Mouse (Mus musculus): ENCODE data around the gene Stau1. TPM values are rescaled to one million over a fixed set of nuclear protein-coding genes. Genes with fewer than 3 reads are reported as not detected.
A peak's percentile ranks its signal among the peaks of the same experiment; 100 is the strongest.

Stau1 gene
- polyA plus RNA-seq, 1 experiment from 2014 or later = 34.9 TPM

DNA sequence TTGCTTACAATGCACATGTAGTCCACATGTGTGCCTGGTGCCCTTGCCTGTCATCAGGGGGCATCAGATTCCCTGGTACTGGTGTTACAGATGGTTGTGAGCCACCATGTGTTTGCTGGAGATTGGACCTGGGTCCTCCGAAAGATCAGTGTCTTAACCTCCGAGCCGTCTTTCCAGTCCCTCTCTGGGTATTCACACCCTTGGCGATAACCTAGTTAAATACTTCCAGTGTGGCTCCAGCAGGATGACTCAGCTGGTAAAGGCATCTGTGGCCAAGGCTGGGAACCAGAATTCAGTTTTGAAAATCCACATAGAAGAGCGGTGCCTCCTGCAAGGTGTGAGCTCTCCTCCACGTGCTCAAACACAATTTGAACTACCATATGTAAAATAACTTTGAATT, 62.2 kb downstream of the Stau1 start:
- Histone ChIP-seq H3K4me2 (replicated peaks; ENCODE audit: low read depth) (no peak overlapping the region), H3K36me3 (ENCODE audit: control insufficient read depth, insufficient read depth, low read length) (peaks cover 25% of the 10 kb centered on the region), H3K9me3 (ENCODE audit: control insufficient read depth, low read length) (no peaks in the 10 kb centered on the region), H3K9ac (ENCODE audit: low read length) (no peak overlapping the region), H3K4me1 (replicated peaks; ENCODE audit: control insufficient read depth, insufficient read depth) (no peaks in the 10 kb centered on the region), H3K27ac (replicated peaks) (no peak overlapping the region), H3K27me3 (ENCODE audit: control insufficient read depth, insufficient read depth, low read length) (no peaks in the 10 kb centered on the region), H3K4me3 (ENCODE audit: low read depth, low read length) (no peak overlapping the region)
- 91% methylated on average over 6 of the region's 6 CpGs for WGBS
- TF ChIP-seq CTCF (IDR thresholded peaks at IDR 0.05; ENCODE audit: low read depth) = no peak
- TF ChIP-seq EP300 (optimal IDR thresholded peaks at IDR 0.05) = no peak
- ATAC-seq (ENCODE audit: low FRiP score, low TSS enrichment) (no peak), DNase-seq (ENCODE audit: low spot score) (no peak)

DNA sequence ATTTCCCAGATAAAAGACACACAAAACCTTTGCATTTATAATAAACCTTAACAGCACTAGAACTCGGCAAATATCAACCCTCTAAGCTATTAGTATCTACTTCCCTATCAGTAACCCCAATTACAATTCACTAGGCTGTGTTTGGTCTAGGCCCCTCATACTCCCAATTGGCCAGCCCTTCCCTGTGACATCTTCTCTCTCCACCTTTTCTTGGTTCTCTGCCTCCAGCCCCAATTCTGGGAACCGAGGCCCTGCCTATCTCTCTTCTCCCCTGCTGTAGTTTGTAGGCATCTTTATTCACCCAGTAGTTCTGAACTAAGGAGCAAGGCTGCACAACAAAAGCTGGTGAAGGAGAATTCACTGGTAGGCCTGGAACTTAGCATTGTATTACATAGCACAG, 72.1 kb downstream of the Stau1 start:
- Histone ChIP-seq H3K9me3 (ENCODE audit: control insufficient read depth, low read length) (no peaks in the 10 kb centered on the region), H3K4me2 (replicated peaks; ENCODE audit: low read depth) (no peak overlapping the region), H3K4me1 (replicated peaks; ENCODE audit: control insufficient read depth, insufficient read depth) (no peaks in the 10 kb centered on the region), H3K4me3 (ENCODE audit: low read depth, low read length) (no peak overlapping the region), H3K9ac (ENCODE audit: low read length) (no peak overlapping the region), H3K27me3 (ENCODE audit: control insufficient read depth, insufficient read depth, low read length) (no peaks in the 10 kb centered on the region), H3K27ac (replicated peaks) (no peak overlapping the region), H3K36me3 (ENCODE audit: control insufficient read depth, insufficient read depth, low read length) (peaks cover 14% of the 10 kb centered on the region; the same call in 1 of the 2 replicates)
- 82% methylated on average over 2 of the region's 2 CpGs for WGBS
- DNase-seq (ENCODE audit: low spot score) (no peak), ATAC-seq (ENCODE audit: low FRiP score, low TSS enrichment) (no peak)
- TF ChIP-seq CTCF (IDR thresholded peaks at IDR 0.05; ENCODE audit: low read depth) = no peak
- no peak for TF ChIP-seq EP300 (optimal IDR thresholded peaks at IDR 0.05)

DNA sequence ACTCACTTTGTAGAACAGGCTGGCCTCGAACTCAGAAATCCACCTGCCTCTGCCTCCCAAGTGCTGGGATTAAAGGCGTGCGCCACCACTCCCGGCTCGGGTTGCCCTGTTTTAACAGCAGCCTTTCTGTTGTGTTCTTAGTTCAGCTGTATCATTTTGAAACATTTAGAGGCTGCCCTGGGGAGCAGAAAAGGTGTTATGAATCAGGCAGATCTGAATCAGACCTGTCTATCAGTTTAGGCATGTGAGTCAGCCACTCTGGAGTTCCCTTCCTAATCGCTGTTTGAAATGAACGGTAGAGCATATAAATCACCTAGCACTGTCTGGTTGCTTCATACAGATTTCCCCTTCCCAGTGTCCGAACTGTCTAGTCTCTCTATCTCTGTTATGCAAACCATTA, 85.6 kb downstream of the Stau1 start:
- TF ChIP-seq EP300 (optimal IDR thresholded peaks at IDR 0.05) (no peak), CTCF (IDR thresholded peaks at IDR 0.05; ENCODE audit: low read depth) (no peak)
- Histone ChIP-seq H3K9me3 (ENCODE audit: control insufficient read depth, low read length) (no peaks in the 10 kb centered on the region), H3K27ac (replicated peaks) (no peak overlapping the region), H3K9ac (ENCODE audit: low read length) (no peak overlapping the region), H3K4me3 (ENCODE audit: low read depth, low read length) (no peak overlapping the region), H3K4me2 (replicated peaks; ENCODE audit: low read depth) (no peak overlapping the region), H3K27me3 (ENCODE audit: control insufficient read depth, insufficient read depth, low read length) (no peaks in the 10 kb centered on the region), H3K36me3 (ENCODE audit: control insufficient read depth, insufficient read depth, low read length) (no peaks in the 10 kb centered on the region), H3K4me1 (replicated peaks; ENCODE audit: control insufficient read depth, insufficient read depth) (no peaks in the 10 kb centered on the region)
- 71% methylated on average over 7 of the region's 8 CpGs for WGBS
- no peak for ATAC-seq (ENCODE audit: low FRiP score, low TSS enrichment)
- DNase-seq (ENCODE audit: low spot score) = no peak

- Histone ChIP-seq H3K27me3 (ENCODE audit: control insufficient read depth, insufficient read depth, low read length) (no peaks in the 10 kb centered on the region), H3K36me3 (ENCODE audit: control insufficient read depth, insufficient read depth, low read length) (no peaks in the 10 kb centered on the region), H3K9ac (ENCODE audit: low read length) (no peak overlapping the region), H3K9me3 (ENCODE audit: control insufficient read depth, low read length) (no peaks in the 10 kb centered on the region), H3K4me1 (replicated peaks; ENCODE audit: control insufficient read depth, insufficient read depth) (no peaks in the 10 kb centered on the region), H3K27ac (replicated peaks) (no peak overlapping the region), H3K4me3 (ENCODE audit: low read depth, low read length) (no peak overlapping the region), H3K4me2 (replicated peaks; ENCODE audit: low read depth) (no peak overlapping the region)
- DNase-seq (ENCODE audit: low spot score) = no peak
- no peak for ATAC-seq (ENCODE audit: low FRiP score, low TSS enrichment)
- TF ChIP-seq EP300 (optimal IDR thresholded peaks at IDR 0.05) (no peak), CTCF (IDR thresholded peaks at IDR 0.05; ENCODE audit: low read depth) (no peak)
- 94% methylated on average over 3 of the region's 3 CpGs for WGBS
These were observed 86.4 kb downstream of the Stau1 start for GRCm38 (mm10) chr2:166909729-166910128.

DNA sequence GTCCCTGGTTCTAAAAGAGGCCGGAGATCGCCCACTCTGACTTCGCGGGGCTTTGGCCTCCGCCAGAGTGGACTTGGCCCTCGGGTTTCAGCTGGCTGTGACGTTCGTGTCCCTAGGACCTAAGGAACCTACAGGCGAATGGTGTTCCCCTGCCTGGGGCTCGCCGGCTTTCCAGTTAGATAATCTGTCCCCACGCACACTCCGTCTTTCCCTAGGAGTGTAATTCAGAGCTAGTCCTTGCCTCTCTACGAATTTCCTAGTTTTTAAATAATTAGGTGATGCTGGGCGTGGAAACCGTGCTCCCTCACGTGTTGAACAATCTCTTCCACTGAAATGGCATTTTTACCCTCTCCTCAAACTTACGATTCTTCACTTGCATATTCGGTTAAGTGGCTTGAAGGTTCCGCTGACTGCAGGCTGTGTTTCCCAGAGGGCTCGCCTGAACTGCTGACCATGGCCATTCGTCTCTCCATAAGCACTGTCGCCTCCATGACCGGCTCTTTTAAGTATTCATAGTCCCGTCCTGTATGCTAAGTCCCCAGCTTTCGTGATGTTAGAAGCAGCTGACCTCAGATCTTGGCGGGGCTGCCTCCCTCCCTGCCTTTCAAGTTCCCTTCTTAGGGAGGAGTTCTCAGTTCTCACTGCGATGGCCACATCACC, 89.4 kb downstream of the Stau1 start:
- peak overlapping the region; percentile 98 for H3K27ac ChIP-seq (replicated peaks)
- DNase-seq (ENCODE audit: low spot score) = peak; percentile 30
- H3K9me3 ChIP-seq (ENCODE audit: control insufficient read depth, low read length) = no peaks in the 10 kb centered on the region
- peak overlapping the region; percentile 78 for H3K4me3 ChIP-seq (ENCODE audit: low read depth, low read length)
- peak; percentile 45 for ATAC-seq (ENCODE audit: low FRiP score, low TSS enrichment)
- H3K27me3 ChIP-seq (ENCODE audit: control insufficient read depth, insufficient read depth, low read length) = no peaks in the 10 kb centered on the region
- peak overlapping the region; percentile 89 for H3K9ac ChIP-seq (ENCODE audit: low read length)
- WGBS = under 1% methylated on average over 28 of the region's 28 CpGs
- no peaks in the 10 kb centered on the region for H3K36me3 ChIP-seq (ENCODE audit: control insufficient read depth, insufficient read depth, low read length)
- H3K4me1 ChIP-seq (replicated peaks; ENCODE audit: control insufficient read depth, insufficient read depth) = no peaks in the 10 kb centered on the region
- TF ChIP-seq EP300 (optimal IDR thresholded peaks at IDR 0.05) = no peak
- no peak for TF ChIP-seq CTCF (IDR thresholded peaks at IDR 0.05; ENCODE audit: low read depth)
- H3K4me2 ChIP-seq (replicated peaks; ENCODE audit: low read depth) = peak overlapping the region; percentile 89

GRCm38 (mm10) chr2:166905711-166906522, 90.2 kb downstream of the Stau1 start, which contains the start of gene Cse1l:
Cse1l (plus strand) TSS chr2:166906040.
- H3K4me3 ChIP-seq (ENCODE audit: low read depth, low read length) = peak within 1 kb of the TSS; percentile 78
- no peaks in the 10 kb centered on the region for H3K4me1 ChIP-seq (replicated peaks; ENCODE audit: control insufficient read depth, insufficient read depth)
- H3K4me2 ChIP-seq (replicated peaks; ENCODE audit: low read depth) = peak within 1 kb of the TSS; percentile 89
- no peaks in the 10 kb centered on the region for H3K27me3 ChIP-seq (ENCODE audit: control insufficient read depth, insufficient read depth, low read length)
- DNase-seq (ENCODE audit: low spot score) = peak; percentile 98
- TF ChIP-seq CTCF (IDR thresholded peaks at IDR 0.05; ENCODE audit: low read depth) (no peak; the same call in 1 of the 2 replicates), EP300 (optimal IDR thresholded peaks at IDR 0.05) (no peak)
- H3K9me3 ChIP-seq (ENCODE audit: control insufficient read depth, low read length) = no peaks in the 10 kb centered on the region
- ATAC-seq (ENCODE audit: low FRiP score, low TSS enrichment) = peak; percentile 98
- H3K27ac ChIP-seq (replicated peaks) = peak within 1 kb of the TSS; percentile 98
- WGBS = 1% methylated on average over 68 of the region's 80 CpGs
- peak within 1 kb of the TSS; percentile 89 for H3K9ac ChIP-seq (ENCODE audit: low read length)
- H3K36me3 ChIP-seq (ENCODE audit: control insufficient read depth, insufficient read depth, low read length) = no peaks in the 10 kb centered on the region

Data from stomach, postnatal 0 days (tissue).